Mouse (Mus musculus) lung, embryonic 14.5 days (tissue): ENCODE data around the gene Gabrb3. TPM values are rescaled to one million over a fixed set of nuclear protein-coding genes. Genes with fewer than 3 reads are reported as not detected.

Experiments
- ATAC-seq: fragments of 200-750 bp; cut with Nextera tagmentation; 2 replicates; pipeline ENCODE4 v1.8.0; 2017; ENCODE audit warnings: mild to moderate bottlenecking, moderate TSS enrichment, moderate library complexity; ENCODE audit not compliant: insufficient read depth
- DNase-seq: peaks from one replicate; pipeline ENCODE4 v3.0.0-alpha.2; 2015
- H3K27ac ChIP-seq: fragments of 300-500 bp; sonication (generic); 2 replicates; pipeline ENCODE4 v1.5.1; 2014; ENCODE audit warnings: low read depth, mild to moderate bottlenecking, moderate library complexity
- H3K27me3 ChIP-seq: fragments of 300-500 bp; sonication (generic); 2 replicates; pipeline ENCODE4 v1.6.1; 2014; ENCODE audit warnings: low read length, control low read depth; ENCODE audit not compliant: insufficient read depth
- H3K36me3 ChIP-seq: fragments of 300-500 bp; sonication (generic); 2 replicates; pipeline ENCODE4 v1.6.1; 2014; ENCODE audit warnings: control low read depth; ENCODE audit not compliant: insufficient read depth
- H3K4me1 ChIP-seq: fragments of 300-500 bp; sonication (generic); 2 replicates; pipeline ENCODE4 v1.6.1; 2014; ENCODE audit warnings: antibody characterized with exemption, control low read depth; ENCODE audit not compliant: insufficient read depth
- H3K4me2 ChIP-seq: fragments of 300-500 bp; sonication (generic); 2 replicates; pipeline ENCODE4 v1.6.1; 2014; ENCODE audit warnings: mild to moderate bottlenecking
- H3K4me3 ChIP-seq: fragments of 300-500 bp; sonication (generic); 2 replicates; pipeline ENCODE4 v1.5.1; 2014; ENCODE audit warnings: low read depth, low read length
- H3K9ac ChIP-seq: fragments of 300-500 bp; sonication (generic); 2 replicates; pipeline ENCODE4 v1.6.1; 2014
- H3K9me3 ChIP-seq: fragments of 300-500 bp; sonication (generic); 2 replicates; pipeline ENCODE4 v1.6.1; 2016; ENCODE audit warnings: low read depth, low read length, control low read depth
- CTCF ChIP-seq: IDR thresholded peaks from 2 replicates; pipeline ENCODE4 v1.5.1; 2016; ENCODE audit warnings: antibody characterized with exemption, low read depth
- WGBS: fragments of 180-500 bp; shearing (Covaris S2); extraction: QIAGEN DNeasy Blood & Tissue Kit; methylation state at CpG from one replicate; pipeline ENCODE4 v1.1.7; 2014; 5-methylcytosine and 5-hydroxymethylcytosine counted together
- polyA plus RNA-seq: library from polyadenylated mRNA; unstranded; fragments of >200 nt; fragmentation: Nextera tagmentation; extraction: Ambion mirVana; gene quantifications from 2 replicates; pipeline ENCODE4 v1.2.1, GENCODE M21; 2014

Gabrb3 gene
- polyA plus RNA-seq, 1 experiment from 2014 or later, result 0.53 TPM

DNA sequence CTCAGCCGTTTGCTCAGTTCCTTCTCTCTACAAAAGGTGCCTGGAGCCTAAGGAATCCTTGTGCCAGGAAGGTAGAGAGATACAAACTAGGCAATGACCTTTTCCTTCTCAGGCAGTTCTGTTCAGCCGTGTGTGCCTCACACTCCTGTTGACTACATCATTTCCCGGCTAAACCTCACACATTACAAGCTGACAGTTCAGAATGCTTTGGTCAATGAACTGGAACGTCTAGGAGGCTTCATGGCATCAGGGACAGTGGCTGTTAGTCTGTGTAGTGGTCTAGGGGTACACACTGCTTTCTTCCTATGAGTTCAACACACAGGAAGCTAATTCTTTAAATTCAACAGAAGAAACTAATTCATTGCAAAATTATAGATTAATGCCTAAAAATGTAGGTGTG lies 216.2 kb downstream of the Gabrb3 start:
- H3K4me3 ChIP-seq, result no peak overlapping the region
- DNase-seq (no peak), ATAC-seq (no peak)
- no peak overlapping the region for H3K4me2 ChIP-seq
- WGBS, result 50% methylated on average over 4 of the region's 4 CpGs
- H3K36me3 ChIP-seq, result no peaks in the 10 kb centered on the region
- H3K27ac ChIP-seq, result no peak overlapping the region
- H3K4me1 ChIP-seq, result no peaks in the 10 kb centered on the region
- H3K9ac ChIP-seq, result no peak overlapping the region
- TF ChIP-seq CTCF, result no peak
- H3K9me3 ChIP-seq, result no peaks in the 10 kb centered on the region
- no peaks in the 10 kb centered on the region for H3K27me3 ChIP-seq

DNA sequence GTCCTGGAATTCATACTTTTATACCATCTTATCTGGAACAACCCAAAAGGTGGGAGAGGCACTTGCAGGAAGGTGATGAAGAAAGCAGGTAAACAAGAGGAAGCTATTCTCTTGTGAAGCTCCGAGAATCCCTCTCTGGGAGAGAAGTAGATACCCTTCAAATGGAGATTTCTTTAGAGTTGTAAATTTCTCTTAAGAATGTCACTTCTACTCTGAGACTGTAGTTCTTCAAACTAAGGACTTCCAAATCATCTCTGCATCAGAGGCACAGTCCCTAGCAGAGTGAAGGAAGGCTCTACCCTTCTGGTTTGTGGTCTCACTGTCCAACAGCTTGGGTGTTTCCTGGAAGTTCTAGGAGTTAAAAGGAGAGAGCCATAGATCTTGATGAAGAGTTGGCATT lies 221.3 kb downstream of the Gabrb3 start:
- Histone ChIP-seq H3K4me2 (no peak overlapping the region), H3K4me1 (no peaks in the 10 kb centered on the region), H3K27me3 (no peaks in the 10 kb centered on the region), H3K36me3 (no peaks in the 10 kb centered on the region), H3K9ac (no peak overlapping the region), H3K27ac (no peak overlapping the region), H3K9me3 (no peaks in the 10 kb centered on the region), H3K4me3 (no peak overlapping the region)
- no peak for TF ChIP-seq CTCF
- no peak for ATAC-seq
- DNase-seq, result no peak
- 52% methylated on average over 1 of the region's 1 CpGs for WGBS

GRCm38 (mm10) chr7:57647345-57647744 lies 227.9 kb downstream of the Gabrb3 start:
- no peaks in the 10 kb centered on the region for H3K36me3 ChIP-seq
- H3K4me3 ChIP-seq, result no peak overlapping the region
- ATAC-seq, result no peak
- H3K4me2 ChIP-seq, result no peak overlapping the region
- H3K27ac ChIP-seq, result no peak overlapping the region
- no peaks in the 10 kb centered on the region for H3K9me3 ChIP-seq
- TF ChIP-seq CTCF, result no peak
- WGBS, result 90% methylated on average over 2 of the region's 2 CpGs
- no peak overlapping the region for H3K9ac ChIP-seq
- no peaks in the 10 kb centered on the region for H3K27me3 ChIP-seq
- no peak for DNase-seq
- no peaks in the 10 kb centered on the region for H3K4me1 ChIP-seq

- no peak for DNase-seq
- WGBS, result 89% methylated on average over 4 of the region's 4 CpGs
- TF ChIP-seq CTCF, result no peak
These were observed 228.8 kb downstream of the Gabrb3 start for GRCm38 (mm10) chr7:57648136-57648755.

GRCm38 (mm10) chr7:57677352-57677751 lies 257.9 kb downstream of the Gabrb3 start:
- 77% methylated on average over 6 of the region's 6 CpGs for WGBS
- DNase-seq (no peak), ATAC-seq (no peak)
- no peaks in the 10 kb centered on the region for H3K9me3 ChIP-seq
- no peak overlapping the region for H3K27ac ChIP-seq
- H3K4me3 ChIP-seq, result no peak overlapping the region
- no peak for TF ChIP-seq CTCF
- no peaks in the 10 kb centered on the region for H3K4me1 ChIP-seq
- no peaks in the 10 kb centered on the region for H3K27me3 ChIP-seq
- H3K4me2 ChIP-seq, result no peak overlapping the region
- H3K36me3 ChIP-seq, result no peaks in the 10 kb centered on the region
- H3K9ac ChIP-seq, result no peak overlapping the region

More at GRCm38 (mm10) chr7:57648136-57648755, 228.8 kb downstream of the Gabrb3 start:
- H3K9me3 ChIP-seq, result no peaks in the 10 kb centered on the region
- ATAC-seq, result no peak
- no peak overlapping the region for H3K9ac ChIP-seq
- H3K27ac ChIP-seq, result no peak overlapping the region
- H3K4me1 ChIP-seq, result no peaks in the 10 kb centered on the region
- H3K27me3 ChIP-seq, result no peaks in the 10 kb centered on the region
- H3K4me2 ChIP-seq, result no peak overlapping the region
- no peaks in the 10 kb centered on the region for H3K36me3 ChIP-seq
- H3K4me3 ChIP-seq, result no peak overlapping the region

GRCm38 (mm10) chr7:57689836-57690235 lies 270.3 kb downstream of the Gabrb3 start:
- DNase-seq, result no peak
- 58% methylated on average over 4 of the region's 4 CpGs for WGBS
- H3K4me1 ChIP-seq, result no peaks in the 10 kb centered on the region

GRCm38 (mm10) chr7:57700370-57700769 lies 280.9 kb downstream of the Gabrb3 start:
- no peak for ATAC-seq
- Histone ChIP-seq H3K4me2 (no peak overlapping the region), H3K27ac (no peak overlapping the region), H3K27me3 (no peaks in the 10 kb centered on the region), H3K4me1 (no peaks in the 10 kb centered on the region), H3K4me3 (no peak overlapping the region), H3K9me3 (no peaks in the 10 kb centered on the region), H3K36me3 (no peaks in the 10 kb centered on the region), H3K9ac (no peak overlapping the region)
- no peak for DNase-seq
- TF ChIP-seq CTCF, result no peak
- WGBS, result 74% methylated on average over 7 of the region's 7 CpGs

More at GRCm38 (mm10) chr7:57689836-57690235, 270.3 kb downstream of the Gabrb3 start:
- no peak for TF ChIP-seq CTCF
- no peak for ATAC-seq
- Histone ChIP-seq H3K36me3 (no peaks in the 10 kb centered on the region), H3K4me3 (no peak overlapping the region), H3K27me3 (no peaks in the 10 kb centered on the region), H3K27ac (no peak overlapping the region), H3K9ac (no peak overlapping the region), H3K4me2 (no peak overlapping the region), H3K9me3 (no peaks in the 10 kb centered on the region)
